Mouse (Mus musculus) limb, embryonic 11.5 days (tissue): ENCODE measurements around the gene Pet100. TPM values are rescaled to one million over a fixed set of nuclear protein-coding genes. Genes with fewer than 3 reads are reported as not detected.

Source experiments
- ATAC-seq: fragments of 200-750 bp; cut with Nextera tagmentation; 2 replicates; pipeline ENCODE4 v1.8.0; 2017; ENCODE audit warnings: low read depth; ENCODE audit not compliant: insufficient number of reproducible peaks, low FRiP score, low TSS enrichment
- DNase-seq: peaks from one replicate; pipeline ENCODE4 v3.0.0-alpha.2; 2015; ENCODE audit warnings: low spot score
- H3K27ac ChIP-seq: fragments of 300-500 bp; sonication (generic); replicated peaks from 2 replicates; pipeline ENCODE4 v1.5.1; 2014; ENCODE audit warnings: low read depth, mild to moderate bottlenecking, low read length
- H3K27me3 ChIP-seq: fragments of 300-500 bp; sonication (generic); 2 replicates; pipeline ENCODE4 v1.6.1; 2014; ENCODE audit warnings: mild to moderate bottlenecking, low read length, mixed read lengths; ENCODE audit not compliant: control insufficient read depth, insufficient read depth
- H3K36me3 ChIP-seq: fragments of 300-500 bp; sonication (generic); 2 replicates; pipeline ENCODE4 v1.6.1; 2014; ENCODE audit warnings: mild to moderate bottlenecking, low read length, moderate library complexity, mixed read lengths; ENCODE audit not compliant: control insufficient read depth, insufficient read depth
- H3K4me1 ChIP-seq: fragments of 300-500 bp; sonication (generic); 2 replicates; pipeline ENCODE4 v1.6.1; 2014; ENCODE audit warnings: low read length, mixed read lengths; ENCODE audit not compliant: control insufficient read depth, insufficient read depth
- H3K4me2 ChIP-seq: fragments of 300-500 bp; sonication (generic); 2 replicates; pipeline ENCODE4 v1.6.1; 2014; ENCODE audit warnings: low read depth, mild to moderate bottlenecking, moderate library complexity; ENCODE audit not compliant: severe bottlenecking
- H3K4me3 ChIP-seq: fragments of 300-500 bp; sonication (generic); 2 replicates; pipeline ENCODE4 v1.5.1; 2014; ENCODE audit warnings: low read depth, low read length
- H3K9ac ChIP-seq: fragments of 300-500 bp; sonication (generic); 2 replicates; pipeline ENCODE4 v1.6.1; 2014; ENCODE audit warnings: mild to moderate bottlenecking, low read length
- H3K9me3 ChIP-seq: fragments of 300-500 bp; sonication (generic); 2 replicates; pipeline ENCODE4 v1.6.1; 2016; ENCODE audit warnings: low read length; ENCODE audit not compliant: control insufficient read depth
- WGBS: fragments of 180-500 bp; shearing (Covaris S2); extraction: QIAGEN DNeasy Blood & Tissue Kit; methylation state at CpG from one replicate; pipeline ENCODE4 v1.1.7; 2014; 5-methylcytosine and 5-hydroxymethylcytosine counted together
- polyA plus RNA-seq: library from polyadenylated mRNA; unstranded; fragments of >200 nt; fragmentation: Nextera tagmentation; extraction: Ambion mirVana; gene quantifications from 2 replicates; pipeline ENCODE4 v1.2.1, GENCODE M21; 2014

Pet100 gene
- polyA plus RNA-seq, 1 experiment from 2014 or later = 106 TPM

GRCm38 (mm10) chr8:3630647-3631477 lies 9.5 kb downstream of the Pet100 start, which contains the start of gene Stxbp2:
Stxbp2 (plus strand) TSS chr8:3630955.
- Histone ChIP-seq H3K9ac (peak within 1 kb of the TSS; percentile 50), H3K27ac (no peak within 1 kb of the TSS), H3K4me3 (peak within 1 kb of the TSS; percentile 46), H3K9me3 (no peaks in the 10 kb centered on the region), H3K4me2 (peak within 1 kb of the TSS; percentile 67), H3K27me3 (no peaks in the 10 kb centered on the region), H3K36me3 (0 out of 2 replicates have a peak, but pooled peaks cover 2% of the 10 kb centered on the region), H3K4me1 (no peaks in the 10 kb centered on the region)
- DNase-seq (peak; percentile 74), ATAC-seq (peak; percentile 71)
- WGBS = 8% methylated on average over 45 of the region's 47 CpGs

- peak overlapping the region; percentile 67 for H3K4me2 ChIP-seq
- H3K27me3 ChIP-seq = no peaks in the 10 kb centered on the region
- H3K9me3 ChIP-seq = no peaks in the 10 kb centered on the region
- ATAC-seq (0 out of 2 replicates have a peak, but pooled peaks have one; percentile 18), DNase-seq (peak; percentile 24)
- 26% methylated on average over 8 of the region's 8 CpGs for WGBS
- peak overlapping the region; percentile 50 for H3K9ac ChIP-seq
- H3K4me3 ChIP-seq = peak overlapping the region; percentile 46
- no peak overlapping the region for H3K27ac ChIP-seq
- H3K4me1 ChIP-seq = no peaks in the 10 kb centered on the region
- peaks cover 4% of the 10 kb centered on the region; the same call in 1 of the 2 replicates for H3K36me3 ChIP-seq
These were observed 10.1 kb downstream of the Pet100 start for GRCm38 (mm10) chr8:3631478-3631875.

- DNase-seq = no peak
- WGBS = 28% methylated on average over 5 of the region's 5 CpGs
These were observed 24.5 kb downstream of the Pet100 start for GRCm38 (mm10) chr8:3645804-3646203.

GRCm38 (mm10) chr8:3646824-3647531 lies 25.6 kb downstream of the Pet100 start:
- ATAC-seq = no peak
- DNase-seq = no peak
- Histone ChIP-seq H3K9me3 (no peaks in the 10 kb centered on the region), H3K4me2 (no peak overlapping the region), H3K27ac (no peak overlapping the region), H3K27me3 (no peaks in the 10 kb centered on the region), H3K9ac (no peak overlapping the region), H3K4me1 (no peaks in the 10 kb centered on the region), H3K4me3 (no peak overlapping the region), H3K36me3 (no peaks in the 10 kb centered on the region)
- 84% methylated on average over 6 of the region's 6 CpGs for WGBS

More at GRCm38 (mm10) chr8:3645804-3646203, 24.5 kb downstream of the Pet100 start:
- no peak overlapping the region for H3K4me2 ChIP-seq
- H3K9me3 ChIP-seq = no peaks in the 10 kb centered on the region
- H3K36me3 ChIP-seq = no peaks in the 10 kb centered on the region
- no peak for ATAC-seq
- H3K4me1 ChIP-seq = no peaks in the 10 kb centered on the region
- no peaks in the 10 kb centered on the region for H3K27me3 ChIP-seq
- no peak overlapping the region for H3K4me3 ChIP-seq
- H3K9ac ChIP-seq = no peak overlapping the region
- no peak overlapping the region for H3K27ac ChIP-seq

- no peaks in the 10 kb centered on the region for H3K4me1 ChIP-seq
- H3K27me3 ChIP-seq = no peaks in the 10 kb centered on the region
- no peak for DNase-seq
- no peak overlapping the region for H3K4me3 ChIP-seq
- WGBS = 82% methylated on average over 4 of the region's 4 CpGs
- H3K9ac ChIP-seq = no peak overlapping the region
- no peak for ATAC-seq
- H3K4me2 ChIP-seq = no peak overlapping the region
- no peak overlapping the region for H3K27ac ChIP-seq
- no peaks in the 10 kb centered on the region for H3K9me3 ChIP-seq
- no peaks in the 10 kb centered on the region for H3K36me3 ChIP-seq
These were observed 26.2 kb downstream of the Pet100 start for GRCm38 (mm10) chr8:3647561-3647960.

- 91% methylated on average over 2 of the region's 2 CpGs for WGBS
- Histone ChIP-seq H3K9ac (no peak overlapping the region), H3K4me1 (no peaks in the 10 kb centered on the region), H3K4me2 (no peak overlapping the region), H3K36me3 (no peaks in the 10 kb centered on the region), H3K9me3 (no peaks in the 10 kb centered on the region), H3K4me3 (no peak overlapping the region), H3K27me3 (no peaks in the 10 kb centered on the region), H3K27ac (no peak overlapping the region)
- DNase-seq (no peak), ATAC-seq (no peak)
These were observed 26.9 kb downstream of the Pet100 start for GRCm38 (mm10) chr8:3648268-3648667.

GRCm38 (mm10) chr8:3648990-3649389 lies 27.6 kb downstream of the Pet100 start:
- ATAC-seq (no peak), DNase-seq (no peak)
- Histone ChIP-seq H3K9ac (no peak overlapping the region), H3K36me3 (no peaks in the 10 kb centered on the region), H3K4me2 (no peak overlapping the region), H3K27ac (no peak overlapping the region), H3K4me3 (no peak overlapping the region), H3K27me3 (no peaks in the 10 kb centered on the region), H3K4me1 (no peaks in the 10 kb centered on the region), H3K9me3 (no peaks in the 10 kb centered on the region)
- WGBS = 46% methylated on average over 1 of the region's 1 CpGs

GRCm38 (mm10) chr8:3652845-3653244 lies 31.5 kb downstream of the Pet100 start:
- 68% methylated on average over 3 of the region's 3 CpGs for WGBS
- Histone ChIP-seq H3K36me3 (no peaks in the 10 kb centered on the region), H3K4me2 (no peak overlapping the region), H3K9ac (no peak overlapping the region), H3K27me3 (no peaks in the 10 kb centered on the region), H3K27ac (no peak overlapping the region), H3K4me1 (peaks cover 4% of the 10 kb centered on the region), H3K9me3 (no peaks in the 10 kb centered on the region), H3K4me3 (no peak overlapping the region)
- no peak for DNase-seq
- no peak for ATAC-seq
